Comparison of ENCODE assay signal across 25 mouse cellular contexts in genomic region chr5:113971434-113971960, GRCm38 (mm10). TPM values are rescaled to one million over a fixed set of nuclear protein-coding genes. Genes with fewer than 3 reads are reported as not detected.
A peak's percentile ranks its signal among the peaks of the same experiment; 100 is the strongest.
DNase-seq lines count a peak whose midpoint lies in the region; ATAC-seq and TF ChIP-seq lines count a peak whose summit lies in the region.
"Had no signal": no experiment of that assay in that cellular context is flagged by ENCODE, and none has a peak within 500 bp of the region (broad histone marks: within the 10 kb centered on the region; RNA-seq: fewer than 3 reads in every experiment).

No protein-coding gene starts in this region.

- H3K36me3 ChIP-seq in forebrain, embryonic 12.5 days (replicated peaks) = peaks cover 32% of the 10 kb centered on the region
- no peaks in the 10 kb centered on the region; the same call in 1 of the 2 replicates for H3K36me3 ChIP-seq in forebrain, embryonic 11.5 days (ENCODE audit: control insufficient read depth, insufficient read depth, low read length)
- H3K36me3 ChIP-seq in kidney, adult 2 months (ENCODE audit: control insufficient read depth, insufficient read depth, low read length) = no peaks in the 10 kb centered on the region
- H3K36me3 ChIP-seq in kidney, embryonic 14.5 days (ENCODE audit: control insufficient read depth, insufficient read depth, low read length) = peaks cover 25% of the 10 kb centered on the region
- H3K36me3 ChIP-seq in kidney, embryonic 15.5 days = peaks cover 35% of the 10 kb centered on the region
- peaks cover 46% of the 10 kb centered on the region for H3K36me3 ChIP-seq in liver, embryonic 15.5 days (replicated peaks)

- H3K4me1 ChIP-seq in forebrain, embryonic 12.5 days = peaks cover 37% of the 10 kb centered on the region
- peaks cover 14% of the 10 kb centered on the region; the same call in 1 of the 2 replicates for H3K4me1 ChIP-seq in forebrain, embryonic 11.5 days (replicated peaks; ENCODE audit: control insufficient read depth, insufficient read depth, low read length)
- H3K4me1 ChIP-seq in kidney, adult 2 months (ENCODE audit: control insufficient read depth, insufficient read depth, low read length) = peaks cover 49% of the 10 kb centered on the region
- peaks cover 39% of the 10 kb centered on the region for H3K4me1 ChIP-seq in kidney, embryonic 14.5 days (ENCODE audit: control insufficient read depth, insufficient read depth, low read length)
- peaks cover 75% of the 10 kb centered on the region for H3K4me1 ChIP-seq in kidney, embryonic 15.5 days
- H3K4me1 ChIP-seq in liver, embryonic 15.5 days (replicated peaks) = peaks cover 76% of the 10 kb centered on the region

- WGBS in forebrain, embryonic 12.5 days = 79% methylated on average over 10 of the region's 10 CpGs
- 85% methylated on average over 10 of the region's 10 CpGs for WGBS in forebrain, embryonic 11.5 days
- 49% methylated on average over 10 of the region's 10 CpGs for WGBS in kidney, adult 2 months
- 68% methylated on average over 10 of the region's 10 CpGs for WGBS in kidney, embryonic 14.5 days
- WGBS in kidney, embryonic 15.5 days = 67% methylated on average over 10 of the region's 10 CpGs
- WGBS in liver, embryonic 15.5 days (ENCODE audit: insufficient replicate concordance) = 77% methylated on average over 10 of the region's 10 CpGs

- ATAC-seq in forebrain, embryonic 12.5 days (ENCODE audit: low FRiP score) = no peak
- ATAC-seq in forebrain, embryonic 11.5 days (replicated peaks; ENCODE audit: low FRiP score) = no peak
- ATAC-seq in kidney, embryonic 14.5 days (ENCODE audit: low FRiP score, low TSS enrichment) = no peak
- ATAC-seq in kidney, embryonic 15.5 days (replicated peaks; ENCODE audit: low FRiP score) = no peak
- ATAC-seq in liver, embryonic 15.5 days (ENCODE audit: insufficient read depth) = no peak
- ATAC-seq: forebrain, embryonic 16.5 days; hindbrain, postnatal 0 days; Patski had no signal

- no peak for TF ChIP-seq CTCF in kidney, adult 2 months (conservative IDR thresholded peaks at IDR 0.05; ENCODE audit: insufficient read depth, insufficient read length, low read depth, low read length)

- DNase-seq in forebrain, embryonic 11.5 days (ENCODE audit: low spot score) = no peak
- DNase-seq in kidney, adult 2 months = peak; percentile 67
- no peak for DNase-seq in adrenal gland, postnatal 36 days
- DNase-seq in layer of hippocampus, adult 8-10 months (ENCODE audit: low spot score in 2 of 2) = no peak
- DNase-seq: cerebellum, adult 11 months; cerebellum, postnatal 14 days; embryo, embryonic 11 days; heart, postnatal 4 days; left cerebral cortex, postnatal 4 days; lung, adult 2 months; lung, postnatal 4 days; right cerebral cortex, postnatal 14 days had no signal

- no peak for TF ChIP-seq POLR2A in kidney, adult 2 months (IDR thresholded peaks at IDR 0.05; ENCODE audit: low read depth, low read length)

- 0 out of 2 replicates have a peak overlapping the region, but pooled peaks have one; percentile 8 for H3K27ac ChIP-seq in forebrain, embryonic 12.5 days
- H3K27ac ChIP-seq in forebrain, embryonic 11.5 days (ENCODE audit: low read depth, low read length) = no peak overlapping the region
- H3K27ac ChIP-seq in kidney, adult 2 months (ENCODE audit: insufficient read depth, low read depth, low read length) = peak overlapping the region; percentile 45
- no peak overlapping the region for H3K27ac ChIP-seq in kidney, embryonic 14.5 days (ENCODE audit: low read depth, low read length)
- peak overlapping the region; percentile 23; the same call in 1 of the 2 replicates for H3K27ac ChIP-seq in kidney, embryonic 15.5 days
- H3K27ac ChIP-seq in liver, embryonic 15.5 days (replicated peaks) = peak overlapping the region; percentile 97
- H3K27ac ChIP-seq: hindbrain, postnatal 0 days; midbrain, embryonic 10.5 days; neural tube, embryonic 12.5 days had no signal

- H3K27me3 ChIP-seq in forebrain, embryonic 12.5 days = no peaks in the 10 kb centered on the region
- no peaks in the 10 kb centered on the region for H3K27me3 ChIP-seq in forebrain, embryonic 11.5 days (ENCODE audit: control insufficient read depth, insufficient read depth, low read length)
- no peaks in the 10 kb centered on the region for H3K27me3 ChIP-seq in kidney, adult 2 months (replicated peaks; ENCODE audit: control insufficient read depth, insufficient read depth, low read length)
- H3K27me3 ChIP-seq in kidney, embryonic 14.5 days (ENCODE audit: control insufficient read depth, insufficient read depth, low read length) = no peaks in the 10 kb centered on the region
- no peaks in the 10 kb centered on the region for H3K27me3 ChIP-seq in kidney, embryonic 15.5 days
- no peaks in the 10 kb centered on the region for H3K27me3 ChIP-seq in liver, embryonic 15.5 days
- H3K27me3 ChIP-seq: CH12.LX; neural tube, embryonic 12.5 days; Patski had no signal

- no peak overlapping the region for H3K4me2 ChIP-seq in forebrain, embryonic 12.5 days
- no peak overlapping the region for H3K4me2 ChIP-seq in forebrain, embryonic 11.5 days (ENCODE audit: low read depth, low read length, severe bottlenecking)
- no peak overlapping the region for H3K4me2 ChIP-seq in kidney, embryonic 14.5 days (replicated peaks; ENCODE audit: low read depth, low read length)
- no peak overlapping the region for H3K4me2 ChIP-seq in kidney, embryonic 15.5 days
- peak overlapping the region; percentile 79 for H3K4me2 ChIP-seq in liver, embryonic 15.5 days
- H3K4me2 ChIP-seq: neural tube, embryonic 12.5 days had no signal

- H3K9ac ChIP-seq in forebrain, embryonic 12.5 days = no peak overlapping the region
- H3K9ac ChIP-seq in forebrain, embryonic 11.5 days (ENCODE audit: low read length) = no peak overlapping the region
- H3K9ac ChIP-seq in kidney, embryonic 14.5 days (ENCODE audit: low read depth, low read length) = no peak overlapping the region
- no peak overlapping the region for H3K9ac ChIP-seq in kidney, embryonic 15.5 days
- peak overlapping the region; percentile 12; the same call in 1 of the 2 replicates for H3K9ac ChIP-seq in liver, embryonic 15.5 days
- H3K9ac ChIP-seq: neural tube, embryonic 12.5 days had no signal

- no peaks in the 10 kb centered on the region for H3K9me3 ChIP-seq in forebrain, embryonic 12.5 days
- H3K9me3 ChIP-seq in forebrain, embryonic 11.5 days (ENCODE audit: control insufficient read depth, low read length) = no peaks in the 10 kb centered on the region
- no peaks in the 10 kb centered on the region for H3K9me3 ChIP-seq in kidney, embryonic 14.5 days (ENCODE audit: control insufficient read depth, low read length)
- H3K9me3 ChIP-seq in kidney, embryonic 15.5 days (replicated peaks) = no peaks in the 10 kb centered on the region
- no peaks in the 10 kb centered on the region for H3K9me3 ChIP-seq in liver, embryonic 15.5 days (replicated peaks)
- H3K9me3 ChIP-seq: midbrain, embryonic 10.5 days; neural tube, embryonic 12.5 days had no signal

- H3K4me3 ChIP-seq in forebrain, embryonic 12.5 days (replicated peaks) = no peak overlapping the region
- H3K4me3 ChIP-seq in forebrain, embryonic 11.5 days (ENCODE audit: low read depth, low read length) = no peak overlapping the region
- H3K4me3 ChIP-seq in kidney, adult 2 months (ENCODE audit: insufficient read depth, low read depth, low read length) = no peak overlapping the region
- no peak overlapping the region for H3K4me3 ChIP-seq in kidney, embryonic 14.5 days (ENCODE audit: low read length)
- H3K4me3 ChIP-seq in kidney, embryonic 15.5 days (replicated peaks) = no peak overlapping the region
- H3K4me3 ChIP-seq in liver, embryonic 15.5 days (replicated peaks) = peak overlapping the region; percentile 53
- H3K4me3 ChIP-seq: midbrain, embryonic 10.5 days; neural tube, embryonic 12.5 days had no signal

RNA-seq across cellular contexts. Expression of gene Ssh1, which starts 22.2 kb away (rescaled TPM):
- polyA plus RNA-seq in forebrain, embryonic 12.5 days (2016; fragmentation: Nextera tagmentation; extraction: Ambion mirVana) = 19.0 and 19.9 TPM in 2 replicates
- polyA plus RNA-seq in forebrain, embryonic 11.5 days (2014; fragmentation: Nextera tagmentation; extraction: Ambion mirVana) = 25.7 and 28.7 TPM in 2 replicates
- polyA plus RNA-seq in kidney, adult 2 months (2012; rRNA removed) = 11.3 and 12.1 TPM in 2 replicates
- 18.5 and 28.2 TPM in 2 replicates for polyA plus RNA-seq in kidney, embryonic 14.5 days (2014; fragmentation: Nextera tagmentation; extraction: Ambion mirVana)
- polyA plus RNA-seq in kidney, embryonic 15.5 days (2015; fragmentation: Nextera tagmentation; extraction: Ambion mirVana) = 14.7 and 18.3 TPM in 2 replicates
- 6.6 and 7.4 TPM in 2 replicates for polyA plus RNA-seq in liver, embryonic 15.5 days (2015; fragmentation: Nextera tagmentation; extraction: Ambion mirVana)
- 10 to 100 TPM; 16.5 to 18.8 TPM for total RNA-seq in adrenal gland, postnatal 36 days (2021)
- total RNA-seq in layer of hippocampus, adult 8-10 months (2022) = 10 to 100 TPM; 27.9 to 32.3 (median 29.3) TPM

RNA-seq across cellular contexts. Expression of gene Dao, which starts 32.0 kb away (rescaled TPM):
- not detected in 2 replicates for polyA plus RNA-seq in forebrain, embryonic 12.5 days (2016; fragmentation: Nextera tagmentation; extraction: Ambion mirVana)
- not detected in 2 replicates for polyA plus RNA-seq in forebrain, embryonic 11.5 days (2014; fragmentation: Nextera tagmentation; extraction: Ambion mirVana)
- polyA plus RNA-seq in kidney, adult 2 months (2012; rRNA removed) = 369 and 376 TPM in 2 replicates
- polyA plus RNA-seq in kidney, embryonic 14.5 days (2014; fragmentation: Nextera tagmentation; extraction: Ambion mirVana) = 6.0 and 7.7 TPM in 2 replicates
- polyA plus RNA-seq in kidney, embryonic 15.5 days (2015; fragmentation: Nextera tagmentation; extraction: Ambion mirVana) = 14.2 and 14.9 TPM in 2 replicates
- polyA plus RNA-seq in liver, embryonic 15.5 days (2015; fragmentation: Nextera tagmentation; extraction: Ambion mirVana) = not detected in 2 replicates
- not detected for total RNA-seq in adrenal gland, postnatal 36 days (2021)
- total RNA-seq in layer of hippocampus, adult 8-10 months (2022) = under 1 TPM in 1 of 4 experiments, not detected in 3; 0.31 TPM
- total RNA-seq: gastrocnemius, adult 8-10 months; heart, adult 8-10 months; heart, postnatal 4 days; layer of hippocampus, postnatal 25 days; left cerebral cortex, postnatal 4 days had no signal
- polyA plus RNA-seq: forebrain, embryonic 16.5 days; midbrain, embryonic 10.5 days; neural tube, embryonic 12.5 days had no signal

Comparison
In these comparisons a context has a peak if more than half of its experiments do, and no peak if none do; other contexts are left out.
1. H3K27ac ChIP-seq: peak in forebrain, embryonic 12.5 days (single experiment), kidney, adult 2 months (single experiment), kidney, embryonic 15.5 days (single experiment) and liver, embryonic 15.5 days (single experiment); none in forebrain, embryonic 11.5 days (single experiment) and kidney, embryonic 14.5 days (single experiment).
2. RNA of gene Dao, which starts 32.0 kb away (polyA plus RNA-seq): 369 to 376 TPM in kidney, adult 2 months; 14.2 to 14.9 TPM in kidney, embryonic 15.5 days, 6.0 to 7.7 TPM in kidney, embryonic 14.5 days, not detected in liver, embryonic 15.5 days, not detected in forebrain, embryonic 12.5 days and not detected in forebrain, embryonic 11.5 days; every median in the first group is over 10 times any median in the second.